Mouse (Mus musculus) left cerebral cortex, adult 9 months (tissue): ENCODE results near the gene Bok.
"Not testable (repeated sequence)": the region's sequence is repeated elsewhere in the genome, so short reads cannot be mapped to it uniquely, and the experiment has no call there.

Source experiments
- DNase-seq, 2 experiments: peaks; one replicate each; pipeline ENCODE4 v3.0.0; 2022; ENCODE audit warnings: low spot score in 2 of 2

Bok gene

DNA sequence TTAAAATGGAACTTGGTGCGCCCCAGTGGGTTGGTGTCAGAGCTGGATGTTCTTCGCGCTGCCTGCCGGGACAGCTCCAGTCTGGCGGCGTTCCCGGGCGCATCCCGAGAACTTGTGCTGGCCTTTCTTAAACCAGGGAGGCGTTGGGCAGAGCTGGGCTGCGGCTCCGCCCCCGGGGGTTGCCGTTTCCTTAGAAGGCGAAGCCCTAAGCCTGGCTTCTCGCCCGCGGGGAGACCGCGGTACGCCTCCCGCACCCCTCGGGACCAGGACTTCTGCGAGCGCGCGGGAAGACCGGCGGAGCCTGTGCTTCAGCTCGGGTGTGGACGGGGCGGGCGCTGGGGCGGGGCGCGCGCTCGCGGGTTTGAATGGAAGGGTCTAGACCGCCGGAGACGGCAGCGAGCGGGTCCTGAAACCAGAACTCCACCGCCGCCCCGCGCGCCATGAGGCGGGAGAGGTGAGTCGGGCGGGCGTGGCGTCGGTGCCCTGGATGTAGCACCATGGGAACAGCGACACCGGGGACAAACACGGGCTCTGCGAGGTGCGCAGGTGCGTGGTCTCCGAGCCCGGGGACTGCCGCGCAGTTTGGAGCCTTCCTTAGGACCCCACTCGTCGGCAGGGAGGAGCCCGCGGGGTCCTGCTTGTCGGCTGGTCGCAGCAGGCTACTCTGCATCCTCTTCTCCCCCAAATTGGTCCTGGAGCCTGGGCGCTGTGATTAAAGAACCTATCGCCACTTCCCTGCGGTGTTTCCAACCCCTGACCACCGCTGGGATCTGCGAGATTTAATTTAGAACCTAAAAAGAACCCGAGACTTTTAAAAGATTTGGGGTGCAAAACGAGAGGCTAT is at the start of gene Bok:
TSS of gene Bok (plus strand) at position 260 of the 844 bp plus-strand sequence.
- peak in 1 of 2 experiments; percentile 59 for DNase-seq

GRCm38 (mm10) chr1:93636211-93636897 is 49.1 kb upstream of the Bok start:
- DNase-seq, result no peak

GRCm38 (mm10) chr1:93641978-93642377 is 43.5 kb upstream of the Bok start:
- no peak for DNase-seq

- DNase-seq, result no peak
Measured at GRCm38 (mm10) chr1:93642692-93643091, 42.8 kb upstream of the Bok start.

DNA sequence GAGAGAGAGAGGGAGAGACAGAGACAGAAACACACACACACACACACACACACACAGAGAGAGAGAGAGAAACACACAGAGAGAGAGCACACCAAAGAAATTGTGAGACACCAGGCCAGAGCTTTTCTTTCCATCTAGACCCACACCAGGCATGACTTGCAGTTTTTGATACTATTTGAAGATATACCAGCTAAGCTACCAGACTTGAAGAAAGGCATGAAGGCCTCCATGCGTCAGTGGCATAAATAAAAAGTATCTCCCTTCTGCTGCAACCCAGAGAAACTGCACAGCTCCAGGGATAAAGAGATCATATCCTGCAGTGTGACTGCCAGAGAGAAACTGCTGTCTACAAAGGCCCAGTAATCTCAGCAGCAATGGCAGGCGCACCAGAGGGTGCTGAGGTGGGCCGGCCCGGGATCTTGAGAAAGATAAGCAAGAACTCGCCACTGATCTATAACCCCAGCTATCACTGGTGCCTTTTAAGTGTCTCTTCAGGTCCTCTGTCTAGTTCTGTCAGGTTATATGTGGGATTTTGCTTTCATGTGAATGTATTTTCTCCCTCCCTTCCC is 35.8 kb upstream of the Bok start:
- DNase-seq, result no peak

GRCm38 (mm10) chr1:93654275-93654674 is 31.2 kb upstream of the Bok start:
- DNase-seq, result no peak

- no peak for DNase-seq
Measured at GRCm38 (mm10) chr1:93654798-93655197, 30.7 kb upstream of the Bok start.

GRCm38 (mm10) chr1:93656325-93657024 is 29.0 kb upstream of the Bok start:
- no peak for DNase-seq

GRCm38 (mm10) chr1:93657025-93657360 is 28.5 kb upstream of the Bok start:
- DNase-seq, result no peak

- not testable (repeated sequence) for DNase-seq
Measured at GRCm38 (mm10) chr1:93658559-93658958, 26.9 kb upstream of the Bok start, which contains the start of gene Stk25. Gene Stk25 (minus strand): TSS chr1:93658659.

- DNase-seq, result no peak
Measured at GRCm38 (mm10) chr1:93667760-93668400, 17.6 kb upstream of the Bok start.

- peak in 1 of 2 experiments; percentile 46 for DNase-seq
Measured at GRCm38 (mm10) chr1:93668791-93669548, 16.5 kb upstream of the Bok start.

DNA sequence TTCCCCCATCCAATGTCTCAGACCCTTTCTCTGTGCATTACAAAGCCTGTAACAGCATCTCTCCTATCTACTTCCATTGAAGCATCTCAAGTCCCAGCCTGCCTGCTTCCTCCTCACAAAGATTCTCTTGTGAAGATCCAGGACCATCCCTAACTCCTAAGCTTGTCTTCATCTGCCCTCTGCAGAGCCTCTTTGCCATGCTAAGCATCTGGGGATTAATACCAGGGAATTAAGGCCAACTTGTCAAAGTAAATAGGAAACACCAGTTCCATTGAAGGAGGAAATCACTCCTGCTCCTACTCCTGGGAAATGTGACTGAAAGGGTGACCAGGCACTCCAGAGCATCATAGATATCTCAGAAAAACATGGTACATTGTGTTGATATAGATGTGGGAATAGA is 15.5 kb upstream of the Bok start:
- no peak for DNase-seq

GRCm38 (mm10) chr1:93672682-93673081 is 12.8 kb upstream of the Bok start:
- DNase-seq, result no peak

DNA sequence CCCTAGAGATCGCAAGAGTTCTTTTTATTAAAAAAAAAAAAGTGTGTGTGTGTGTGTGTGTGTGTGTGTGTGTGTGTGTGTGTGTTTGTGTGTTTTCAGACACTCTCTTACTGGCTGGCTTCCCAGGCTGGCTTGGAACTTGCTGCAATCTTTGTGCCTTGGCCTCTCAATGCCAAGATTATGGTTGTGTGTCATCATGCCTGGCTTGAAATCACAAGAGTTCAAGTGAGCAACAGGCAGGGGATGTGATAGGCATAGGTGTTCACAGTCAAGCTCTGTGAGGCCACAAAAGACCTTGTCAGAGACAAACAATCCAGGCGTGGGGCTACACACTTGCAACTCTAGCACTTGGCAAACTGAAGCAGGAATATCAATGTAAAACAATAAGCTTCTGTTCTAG is 7.1 kb upstream of the Bok start:
- DNase-seq, result no peak

DNA sequence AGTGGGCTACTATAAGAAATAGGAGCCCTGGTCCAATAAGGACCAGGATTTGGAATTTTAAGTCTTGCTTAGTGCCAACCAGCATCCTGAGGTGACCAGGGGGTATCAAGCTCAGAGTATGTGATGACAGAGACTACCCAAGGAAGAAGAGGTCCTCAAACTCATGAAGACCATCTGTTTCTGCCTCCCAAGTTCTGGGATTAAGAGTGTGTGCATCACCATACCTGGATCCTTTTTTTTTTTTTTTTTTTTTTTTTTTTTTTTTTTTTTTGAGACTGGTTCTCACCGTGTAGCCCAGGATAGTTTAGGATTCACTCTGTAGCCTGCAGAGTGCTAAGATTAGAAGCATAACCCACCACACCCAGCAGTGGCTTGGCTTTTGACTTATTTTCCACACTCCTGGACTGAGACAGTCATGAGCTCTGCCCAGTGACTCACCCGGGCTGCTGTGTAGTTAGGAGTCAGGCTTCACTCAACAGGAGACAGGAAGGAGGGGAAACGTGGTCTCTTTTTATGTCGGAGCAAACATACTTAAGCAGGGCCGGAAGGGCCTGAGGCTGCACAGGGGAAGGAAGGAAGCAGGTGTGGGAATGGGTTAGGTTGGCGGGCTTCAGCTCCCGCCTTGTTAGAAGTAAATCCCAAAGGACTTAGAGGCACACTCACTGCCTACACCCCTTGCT is 5.4 kb upstream of the Bok start:
- no peak for DNase-seq

GRCm38 (mm10) chr1:93686245-93686960 is 943 bp downstream of the Bok start:
- peak in 1 of 2 experiments; percentile 64 for DNase-seq

- DNase-seq, result no peak
Measured at GRCm38 (mm10) chr1:93686961-93687320, 1.5 kb downstream of the Bok start.

DNA sequence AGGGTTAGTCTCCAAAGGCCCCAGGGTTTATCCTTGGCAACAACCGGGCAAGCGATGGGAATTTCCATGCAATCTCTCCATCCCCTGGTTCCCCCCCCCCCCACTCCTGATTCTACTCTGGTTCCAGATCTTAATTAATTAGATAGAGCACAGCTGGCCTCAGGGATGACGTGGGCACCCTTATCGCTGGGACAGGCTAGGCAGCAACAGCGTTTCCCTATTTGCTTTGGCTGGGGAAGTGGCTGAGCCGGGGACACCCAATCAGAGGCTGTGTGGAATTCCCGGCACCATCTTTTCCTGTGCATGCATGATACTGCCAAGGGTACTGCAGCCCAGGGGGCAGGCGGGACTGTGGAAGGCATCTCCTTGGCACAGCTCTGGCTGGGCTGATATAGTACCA is 2.7 kb downstream of the Bok start:
- no peak for DNase-seq
